Mouse (Mus musculus) MEL (cell line): ENCODE measurements around the gene Olfr95.
"Not testable (repeated sequence)": the region's sequence is repeated elsewhere in the genome, so short reads cannot be mapped to it uniquely, and the experiment has no call there.

Experiments used
- CHD2 ChIP-seq: IDR thresholded peaks from 2 replicates; pipeline ENCODE4 v1.6.1; 2011; ENCODE audit warnings: low read length, improper control_type of control experiment
- CTCF ChIP-seq, 3 experiments: IDR thresholded peaks in 2 of 3; conservative IDR thresholded peaks in 1 of 3; 2 replicates each; pipeline ENCODE4 v1.5.1; 2011 to 2012; ENCODE audit warnings: low read length in 3 of 3, low read depth in 2 of 3, mild to moderate bottlenecking in 2 of 3, improper control_type of control experiment in 1 of 3, inconsistent platforms in 1 of 3, mixed read lengths in 1 of 3, moderate library complexity in 1 of 3; ENCODE audit not compliant: control insufficient read depth in 1 of 3, insufficient read depth in 1 of 3, poor library complexity in 1 of 3, severe bottlenecking in 1 of 3
- POLR2A ChIP-seq, 2 experiments: IDR thresholded peaks; 2 replicates each; pipeline ENCODE4 v1.6.1; 2011 to 2012; ENCODE audit warnings: low read length in 2 of 2, mild to moderate bottlenecking in 2 of 2, control low read depth in 1 of 2, improper control_type of control experiment in 1 of 2, low read depth in 1 of 2, moderate library complexity in 1 of 2; ENCODE audit not compliant: control insufficient read depth in 1 of 2, insufficient read depth in 1 of 2, poor library complexity in 1 of 2
- POLR2AphosphoS2 ChIP-seq: IDR thresholded peaks from 2 replicates; pipeline ENCODE4 v1.6.1; 2011; ENCODE audit warnings: low read length, improper control_type of control experiment
- RAD21 ChIP-seq: IDR thresholded peaks from 2 replicates; pipeline ENCODE4 v1.6.1; 2011; ENCODE audit warnings: mild to moderate bottlenecking, low read depth, low read length, improper control_type of control experiment
- SIN3A ChIP-seq: IDR thresholded peaks from 2 replicates; pipeline ENCODE4 v1.6.1; 2012; ENCODE audit warnings: low read length, improper control_type of control experiment, inconsistent platforms
- ZMIZ1 ChIP-seq: IDR thresholded peaks from 2 replicates; pipeline ENCODE4 v1.6.1; 2012; ENCODE audit warnings: low read depth, mild to moderate bottlenecking, inconsistent platforms, low read length, improper control_type of control experiment, moderate library complexity

- TF ChIP-seq CTCF (IDR thresholded peaks at IDR 0.05 in 2 of 3, conservative IDR thresholded peaks at IDR 0.05 in 1 of 3; ENCODE audit: control insufficient read depth in 1 of 3, insufficient read depth in 1 of 3, low read depth in 2 of 3, low read length in 3 of 3, poor library complexity in 1 of 3, severe bottlenecking in 1 of 3); SIN3A; RAD21; CHD2; POLR2A (IDR thresholded peaks at IDR 0.05; ENCODE audit: control insufficient read depth in 1 of 2, insufficient read depth in 1 of 2, low read depth in 1 of 2, low read length in 2 of 2, poor library complexity in 1 of 2); POLR2AphosphoS2; ZMIZ1: not testable (repeated sequence)
Observed at GRCm38 (mm10) chr17:37237230-37237629, 24.3 kb upstream of the Olfr95 start, which contains the start of gene Olfr97.
